Mouse (Mus musculus) megakaryocyte, embryonic 14.5 days (primary cell): ENCODE results near the gene Mrgprg. TPM values are rescaled to one million over a fixed set of nuclear protein-coding genes. Genes with fewer than 3 reads are reported as not detected.
A peak's percentile ranks its signal among the peaks of the same experiment; 100 is the strongest.

Experiments used
- H3K27me3 ChIP-seq: replicated peaks from 2 replicates; pipeline ENCODE3; 2012; ENCODE audit warnings: inconsistent platforms
- H3K36me3 ChIP-seq: replicated peaks from 2 replicates; pipeline ENCODE3; 2012; ENCODE audit warnings: low read length, inconsistent platforms, mixed read lengths
- H3K4me1 ChIP-seq: 2 replicates; pipeline ENCODE4 v1.6.1; 2012; ENCODE audit warnings: inconsistent platforms
- H3K4me3 ChIP-seq: replicated peaks from 2 replicates; pipeline ENCODE3; 2012; ENCODE audit warnings: moderate library complexity, mild to moderate bottlenecking, inconsistent platforms
- H3K9me3 ChIP-seq: 2 replicates; pipeline ENCODE4 v1.6.1; 2012; ENCODE audit warnings: inconsistent platforms
- FLI1 ChIP-seq: IDR thresholded peaks from 2 replicates; pipeline ENCODE4 v1.6.1; 2012; ENCODE audit warnings: low read length, inconsistent platforms, mixed read lengths
- GATA1 ChIP-seq: IDR thresholded peaks from 3 replicates; pipeline ENCODE4 v1.6.1; 2012; ENCODE audit warnings: mixed read lengths, low read length, inconsistent platforms, borderline replicate concordance
- polyA plus RNA-seq: library from polyadenylated mRNA; stranded (reverse); fragments of >175 nt; gene quantifications from 2 replicates; pipeline ENCODE4 v1.2.3, GENCODE M21; 2012; ENCODE audit warnings: low replicate concordance; ENCODE audit not compliant: insufficient read depth

The Mrgprg gene
- polyA plus RNA-seq, 1 experiment = not detected

DNA sequence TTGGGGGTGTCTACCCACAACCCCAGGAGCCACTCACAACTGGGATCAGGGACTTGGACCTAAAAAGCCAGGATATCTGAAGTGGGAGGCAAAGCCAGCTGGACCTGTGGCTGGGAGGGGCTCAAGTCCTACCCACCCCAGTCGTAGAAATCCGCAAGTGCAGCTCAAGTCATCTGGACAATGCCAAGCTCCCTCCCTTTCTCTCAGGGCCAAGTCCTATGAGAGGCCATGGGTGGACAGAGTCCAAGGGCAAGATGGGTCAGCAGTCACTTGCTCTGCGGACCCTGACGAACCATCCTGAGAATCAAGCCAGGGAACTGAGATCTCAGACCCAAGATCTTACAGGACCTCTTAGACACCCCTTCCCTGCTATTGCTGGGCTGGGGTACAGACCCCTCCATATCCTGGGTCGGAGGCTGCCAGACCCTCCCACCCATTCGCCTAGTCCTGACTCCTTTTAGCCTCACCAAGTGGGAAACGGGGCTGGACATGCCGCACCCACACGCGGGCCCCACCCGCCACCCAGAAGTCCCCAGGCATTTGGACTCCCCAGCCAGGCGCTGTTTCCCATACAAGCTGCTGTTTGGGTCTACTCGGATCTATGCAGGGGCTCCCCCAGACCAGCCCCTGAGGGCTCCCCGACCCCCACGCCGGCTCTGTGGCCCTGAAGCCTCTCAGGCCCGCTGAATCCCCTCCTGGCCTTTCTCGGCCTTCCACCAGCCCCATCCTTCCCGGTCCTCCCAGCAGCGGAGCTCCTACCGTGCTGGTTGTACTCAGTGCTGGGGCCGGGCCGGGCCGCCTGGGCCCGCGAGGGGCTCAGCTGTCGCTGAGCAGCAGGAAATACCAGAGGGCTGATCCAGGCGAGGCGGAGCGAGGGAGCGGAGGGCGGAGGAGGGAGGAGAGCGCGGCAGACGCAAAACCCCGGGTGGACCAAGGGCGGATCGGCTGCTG lies 27.0 kb downstream of the Mrgprg start:
- H3K9me3 ChIP-seq = no peaks in the 10 kb centered on the region
- peaks cover 83% of the 10 kb centered on the region for H3K27me3 ChIP-seq
- H3K36me3 ChIP-seq = no peaks in the 10 kb centered on the region
- TF ChIP-seq GATA1 (no peak), FLI1 (no peak)
- H3K4me1 ChIP-seq = peaks cover 4% of the 10 kb centered on the region; the same call in 1 of the 2 replicates
- H3K4me3 ChIP-seq = peak overlapping the region; percentile 51

- Histone ChIP-seq H3K9me3 (no peaks in the 10 kb centered on the region), H3K36me3 (no peaks in the 10 kb centered on the region), H3K4me3 (no peak overlapping the region), H3K4me1 (peaks cover 4% of the 10 kb centered on the region; the same call in 1 of the 2 replicates), H3K27me3 (peaks cover 91% of the 10 kb centered on the region)
- TF ChIP-seq GATA1 (no peak), FLI1 (no peak)
These were observed 28.2 kb downstream of the Mrgprg start for GRCm38 (mm10) chr7:143738601-143739006.

DNA sequence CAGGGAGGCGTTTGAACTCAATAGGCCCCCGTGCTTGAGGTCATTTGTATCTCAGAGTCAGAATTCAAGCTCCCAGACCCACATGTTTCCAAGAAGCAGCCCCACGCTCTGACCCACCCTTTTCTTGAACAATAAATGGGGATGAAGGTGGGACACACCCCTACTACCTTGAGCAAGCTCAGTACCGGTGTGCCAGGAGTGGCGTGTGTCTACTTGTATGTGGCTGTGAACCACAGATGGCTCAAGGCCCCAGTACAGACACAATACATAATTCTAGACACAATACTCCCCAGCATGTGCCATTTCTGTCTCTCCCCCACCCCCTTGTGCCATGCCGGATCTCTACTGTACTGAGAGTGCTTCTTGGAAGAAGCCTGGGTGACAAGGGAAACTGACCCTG lies 28.6 kb downstream of the Mrgprg start:
- Histone ChIP-seq H3K27me3 (peaks cover 92% of the 10 kb centered on the region), H3K4me3 (no peak overlapping the region), H3K9me3 (no peaks in the 10 kb centered on the region), H3K4me1 (peaks cover 4% of the 10 kb centered on the region; the same call in 1 of the 2 replicates), H3K36me3 (no peaks in the 10 kb centered on the region)
- TF ChIP-seq FLI1 = no peak

DNA sequence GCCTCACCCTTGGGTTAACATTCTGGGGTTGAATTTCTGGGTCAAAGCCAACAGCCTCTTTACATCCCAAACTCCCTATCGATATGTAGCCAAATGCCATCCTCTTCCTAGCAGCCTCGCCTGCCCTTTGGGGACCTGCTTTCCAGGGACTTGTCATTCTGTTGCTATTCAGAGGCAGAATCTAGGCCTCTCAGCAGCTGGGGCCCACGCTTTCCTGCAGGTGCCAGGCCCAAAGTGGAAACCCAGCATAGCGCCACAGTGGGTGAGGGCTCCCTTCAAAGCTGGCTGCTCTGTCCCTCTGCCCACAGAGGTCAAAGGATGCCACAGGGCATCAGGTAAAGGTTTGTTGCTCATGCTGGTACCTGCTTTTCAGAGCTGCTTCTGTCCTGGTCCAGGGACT lies 33.0 kb downstream of the Mrgprg start:
- TF ChIP-seq GATA1 (no peak), FLI1 (no peak)
- H3K36me3 ChIP-seq = no peaks in the 10 kb centered on the region
- H3K4me3 ChIP-seq = no peak overlapping the region
- peaks cover 4% of the 10 kb centered on the region for H3K9me3 ChIP-seq
- H3K4me1 ChIP-seq = peaks cover 3% of the 10 kb centered on the region
- H3K27me3 ChIP-seq = peaks cover 72% of the 10 kb centered on the region

GRCm38 (mm10) chr7:143729886-143730285 lies 36.9 kb downstream of the Mrgprg start:
- peaks cover 4% of the 10 kb centered on the region for H3K9me3 ChIP-seq
- TF ChIP-seq FLI1 (no peak), GATA1 (no peak)
- H3K36me3 ChIP-seq = no peaks in the 10 kb centered on the region

GRCm38 (mm10) chr7:143726396-143726795 lies 40.4 kb downstream of the Mrgprg start:
- TF ChIP-seq FLI1 (no peak), GATA1 (no peak)
- peaks cover 6% of the 10 kb centered on the region for H3K4me1 ChIP-seq
- H3K27me3 ChIP-seq = peaks cover 84% of the 10 kb centered on the region
- H3K9me3 ChIP-seq = no peaks in the 10 kb centered on the region
- no peaks in the 10 kb centered on the region for H3K36me3 ChIP-seq
- no peak overlapping the region for H3K4me3 ChIP-seq

More at GRCm38 (mm10) chr7:143729886-143730285, 36.9 kb downstream of the Mrgprg start:
- Histone ChIP-seq H3K27me3 (peaks cover 75% of the 10 kb centered on the region), H3K4me1 (peaks cover 6% of the 10 kb centered on the region), H3K4me3 (no peak overlapping the region)

GRCm38 (mm10) chr7:143723841-143724240 lies 43.0 kb downstream of the Mrgprg start:
- no peak overlapping the region for H3K4me3 ChIP-seq

GRCm38 (mm10) chr7:143722646-143723045 lies 44.1 kb downstream of the Mrgprg start:
- no peaks in the 10 kb centered on the region for H3K9me3 ChIP-seq
- no peaks in the 10 kb centered on the region for H3K36me3 ChIP-seq
- no peak overlapping the region for H3K4me3 ChIP-seq
- peaks cover 94% of the 10 kb centered on the region for H3K27me3 ChIP-seq
- H3K4me1 ChIP-seq = no peaks in the 10 kb centered on the region
- no peak for TF ChIP-seq GATA1
- no peak for TF ChIP-seq FLI1

More at GRCm38 (mm10) chr7:143723841-143724240, 43.0 kb downstream of the Mrgprg start:
- Histone ChIP-seq H3K9me3 (no peaks in the 10 kb centered on the region), H3K27me3 (peaks cover 95% of the 10 kb centered on the region), H3K4me1 (peaks cover 5% of the 10 kb centered on the region), H3K36me3 (no peaks in the 10 kb centered on the region)
- TF ChIP-seq FLI1 (no peak), GATA1 (no peak)

DNA sequence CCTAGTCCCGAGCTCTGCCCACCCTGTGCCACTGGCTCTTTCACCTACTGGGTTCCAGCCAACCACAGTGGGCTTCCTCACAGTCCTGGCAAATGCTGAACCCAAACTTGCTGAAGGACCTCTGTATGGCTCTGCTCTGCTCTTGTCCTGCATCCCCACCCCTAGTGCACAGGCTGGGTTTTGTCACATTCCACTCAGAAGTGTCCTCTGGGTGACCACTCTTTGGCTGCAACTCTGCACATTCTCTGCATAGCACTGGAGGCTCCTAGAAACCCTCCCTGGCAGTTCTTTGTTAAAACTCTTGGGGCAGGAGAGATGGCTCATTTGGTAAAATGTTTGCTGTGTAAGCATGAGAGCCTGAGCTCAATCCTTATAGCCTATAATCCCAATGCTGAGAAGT lies 49.0 kb downstream of the Mrgprg start:
- TF ChIP-seq FLI1 (no peak), GATA1 (no peak)
- H3K4me1 ChIP-seq = peaks cover 11% of the 10 kb centered on the region
- H3K4me3 ChIP-seq = no peak overlapping the region
- H3K9me3 ChIP-seq = no peaks in the 10 kb centered on the region
- no peaks in the 10 kb centered on the region for H3K36me3 ChIP-seq
- H3K27me3 ChIP-seq = peaks cover 83% of the 10 kb centered on the region

Other genes with a start within 250 kb of the Mrgprg start
- gene Nap1l4, start 217.9 kb downstream of the Mrgprg start, polyA plus RNA-seq = 5.7 and 38.9 TPM in 2 replicates
- gene Cars, start 166.9 kb downstream of the Mrgprg start, polyA plus RNA-seq = 4.8 and 43.5 TPM in 2 replicates
- 0.22 and 0.54 TPM in 2 replicates for gene Tnfrsf26, start 138.3 kb downstream of the Mrgprg start, polyA plus RNA-seq
- gene Tnfrsf22, start 117.3 kb downstream of the Mrgprg start, polyA plus RNA-seq = not detected in 2 replicates
- gene Tnfrsf23, start 81.1 kb downstream of the Mrgprg start, polyA plus RNA-seq = 0.36 TPM in 1 of 2 replicates, not detected in the other
- 1.2 TPM in 1 of 2 replicates, not detected in the other for gene Osbpl5, start 10.0 kb downstream of the Mrgprg start, polyA plus RNA-seq
- gene Mrgpre, start 17.5 kb upstream of the Mrgprg start, polyA plus RNA-seq = 0.46 TPM in 1 of 2 replicates, not detected in the other
- gene Nadsyn1, start 55.9 kb upstream of the Mrgprg start, polyA plus RNA-seq = 1.4 TPM in 1 of 2 replicates, not detected in the other
- gene Dhcr7, start 56.2 kb upstream of the Mrgprg start, polyA plus RNA-seq = 12.3 and 14.5 TPM in 2 replicates
- gene Gm498, start 99.8 kb upstream of the Mrgprg start, polyA plus RNA-seq = not detected in 2 replicates
- 0.02 TPM in 1 of 2 replicates, not detected in the other for gene Shank2, start 234.9 kb upstream of the Mrgprg start, polyA plus RNA-seq